Mouse (Mus musculus): Measurements from ENCODE around the gene Dcaf15. TPM values are rescaled to one million over a fixed set of nuclear protein-coding genes. Genes with fewer than 3 reads are reported as not detected.

Dcaf15 gene
- polyA plus RNA-seq, 1 experiment from 2014 or later: 10.0 TPM

DNA sequence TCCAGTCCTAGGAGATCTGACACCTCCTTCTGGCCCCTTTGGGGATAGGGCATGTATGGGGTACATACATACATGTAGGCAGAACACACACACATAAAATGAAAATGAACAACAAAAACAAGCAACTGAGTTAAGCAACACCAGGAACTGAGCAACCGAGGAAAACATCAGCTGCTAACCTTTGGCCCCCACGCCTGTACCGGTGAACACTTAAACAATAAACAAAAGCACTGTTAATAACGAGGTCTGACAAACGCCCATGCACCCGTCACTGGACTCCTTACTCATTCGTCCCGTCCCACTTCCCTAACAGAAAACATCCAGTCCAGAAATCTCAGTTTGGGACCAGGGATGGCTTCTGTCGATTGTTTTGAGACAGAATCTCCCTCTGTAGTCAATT, 15.3 kb downstream of the Dcaf15 start:
- H3K9me3 ChIP-seq (ENCODE audit: control insufficient read depth, low read length): no peaks in the 10 kb centered on the region
- no peaks in the 10 kb centered on the region for H3K4me1 ChIP-seq (replicated peaks; ENCODE audit: control insufficient read depth, insufficient read depth, low read length)
- H3K9ac ChIP-seq (ENCODE audit: low read depth, low read length): no peak overlapping the region
- no peak for ATAC-seq (replicated peaks; ENCODE audit: low FRiP score)
- no peak overlapping the region for H3K27ac ChIP-seq (ENCODE audit: low read depth, low read length)
- DNase-seq (ENCODE audit: low spot score): no peak
- H3K27me3 ChIP-seq (replicated peaks; ENCODE audit: control insufficient read depth, insufficient read depth, low read length): no peaks in the 10 kb centered on the region
- 84% methylated on average over 9 of the region's 9 CpGs for whole genome bisulfite sequencing
- H3K4me3 ChIP-seq (ENCODE audit: low read depth, low read length): no peak overlapping the region
- H3K4me2 ChIP-seq: no peak overlapping the region
- peaks cover 32% of the 10 kb centered on the region for H3K36me3 ChIP-seq (ENCODE audit: control insufficient read depth, insufficient read depth, low read length)

DNA sequence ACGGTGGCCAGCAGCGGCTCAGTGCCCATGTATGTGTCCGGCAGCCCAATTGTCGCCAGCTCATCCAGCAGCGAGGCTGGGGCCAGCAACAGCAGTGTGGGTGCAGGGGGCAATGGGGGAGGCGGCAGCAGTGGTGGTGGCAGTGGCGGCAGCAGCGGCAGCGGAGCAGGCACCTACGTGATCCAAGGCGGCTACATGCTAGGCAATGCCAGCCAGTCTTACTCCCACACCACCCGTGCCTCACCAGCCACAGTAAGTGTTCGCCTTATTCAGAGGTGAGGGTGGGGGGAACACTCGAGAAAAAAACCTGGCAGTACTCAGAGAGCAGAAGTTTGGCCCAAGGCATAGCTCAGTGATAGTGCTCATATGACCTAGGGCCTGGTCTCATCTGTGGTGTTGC, 16.7 kb downstream of the Dcaf15 start:
- H3K4me3 ChIP-seq (ENCODE audit: low read depth, low read length): no peak overlapping the region
- H3K36me3 ChIP-seq (ENCODE audit: control insufficient read depth, insufficient read depth, low read length): peaks cover 19% of the 10 kb centered on the region
- ATAC-seq (replicated peaks; ENCODE audit: low FRiP score) (no peak), DNase-seq (ENCODE audit: low spot score) (no peak)
- WGBS: 94% methylated on average over 14 of the region's 14 CpGs
- no peak overlapping the region for H3K4me2 ChIP-seq
- no peak overlapping the region for H3K27ac ChIP-seq (ENCODE audit: low read depth, low read length)
- H3K9ac ChIP-seq (ENCODE audit: low read depth, low read length): no peak overlapping the region
- H3K9me3 ChIP-seq (ENCODE audit: control insufficient read depth, low read length): no peaks in the 10 kb centered on the region
- no peaks in the 10 kb centered on the region for H3K4me1 ChIP-seq (replicated peaks; ENCODE audit: control insufficient read depth, insufficient read depth, low read length)
- no peaks in the 10 kb centered on the region for H3K27me3 ChIP-seq (replicated peaks; ENCODE audit: control insufficient read depth, insufficient read depth, low read length)

DNA sequence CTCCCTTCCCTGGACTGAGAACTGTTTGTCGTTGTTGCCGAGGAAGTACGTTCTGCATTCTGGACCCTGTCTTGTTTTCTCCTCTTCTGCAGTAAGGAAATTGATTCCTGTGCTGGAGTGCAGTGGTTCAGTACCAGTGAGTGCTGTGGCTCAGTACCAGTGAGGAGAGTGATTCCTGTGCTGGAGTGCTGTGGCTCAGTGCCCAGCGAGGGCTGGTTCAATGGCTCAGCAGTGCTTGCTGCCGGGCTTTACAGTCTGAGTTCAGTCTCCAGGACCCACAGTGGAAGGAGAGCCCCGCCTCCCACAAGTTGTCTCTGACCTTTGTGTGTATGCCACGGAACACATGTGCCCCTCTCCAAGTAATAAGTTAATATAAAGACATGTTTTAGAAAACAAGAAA, 17.4 kb downstream of the Dcaf15 start:
- H3K4me1 ChIP-seq (replicated peaks; ENCODE audit: control insufficient read depth, insufficient read depth, low read length): no peaks in the 10 kb centered on the region
- no peaks in the 10 kb centered on the region for H3K27me3 ChIP-seq (replicated peaks; ENCODE audit: control insufficient read depth, insufficient read depth, low read length)
- no peak overlapping the region for H3K4me3 ChIP-seq (ENCODE audit: low read depth, low read length)
- no peak for ATAC-seq (replicated peaks; ENCODE audit: low FRiP score)
- WGBS: 89% methylated on average over 7 of the region's 7 CpGs
- DNase-seq (ENCODE audit: low spot score): no peak
- H3K9ac ChIP-seq (ENCODE audit: low read depth, low read length): no peak overlapping the region
- no peak overlapping the region for H3K4me2 ChIP-seq
- H3K9me3 ChIP-seq (ENCODE audit: control insufficient read depth, low read length): no peaks in the 10 kb centered on the region
- no peak overlapping the region for H3K27ac ChIP-seq (ENCODE audit: low read depth, low read length)
- peaks cover 18% of the 10 kb centered on the region for H3K36me3 ChIP-seq (ENCODE audit: control insufficient read depth, insufficient read depth, low read length)

DNA sequence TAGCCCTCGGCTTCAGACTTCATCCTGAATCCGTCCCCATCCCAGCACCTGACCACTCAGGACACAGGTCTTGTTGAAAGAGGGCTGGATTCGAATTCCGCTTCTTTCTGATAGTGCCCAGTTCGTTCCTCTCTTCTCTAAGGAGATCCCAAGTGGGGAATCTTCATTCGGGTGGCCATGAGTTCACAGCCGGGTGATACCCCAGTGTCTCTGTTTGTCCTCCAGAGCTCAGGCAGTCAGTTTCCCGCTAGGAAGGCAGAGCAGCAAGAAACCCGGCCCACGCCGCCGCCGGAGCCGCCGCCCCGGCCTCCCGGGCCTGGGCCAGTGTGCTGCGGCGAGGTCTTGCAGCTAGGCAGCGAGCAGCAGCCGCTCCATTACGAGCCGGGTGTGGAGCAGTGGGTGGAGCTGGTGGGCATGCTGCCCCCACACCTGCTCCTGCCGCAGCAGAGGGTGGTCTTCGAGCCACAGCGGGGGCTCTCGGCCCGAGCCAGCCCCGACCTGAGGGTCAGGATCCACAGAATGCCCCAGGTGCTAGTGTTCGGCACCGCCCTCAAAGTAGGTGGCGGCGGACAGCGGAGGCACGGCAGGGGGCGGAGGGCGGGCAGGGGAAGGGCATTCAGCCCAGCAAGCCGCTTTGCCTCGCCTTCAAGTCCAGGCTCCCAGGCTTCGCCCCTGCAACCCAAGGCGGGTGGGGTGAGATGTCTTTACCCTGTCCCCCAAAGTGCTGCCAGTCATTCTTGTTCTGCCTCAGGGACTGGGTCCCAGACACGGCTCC, 20.0 kb downstream of the Dcaf15 start:
- Histone ChIP-seq H3K4me2 (no peak overlapping the region), H3K36me3 (ENCODE audit: control insufficient read depth, insufficient read depth, low read length) (peaks cover 24% of the 10 kb centered on the region), H3K27ac (ENCODE audit: low read depth, low read length) (no peak overlapping the region), H3K4me1 (replicated peaks; ENCODE audit: control insufficient read depth, insufficient read depth, low read length) (no peaks in the 10 kb centered on the region), H3K9me3 (ENCODE audit: control insufficient read depth, low read length) (no peaks in the 10 kb centered on the region), H3K27me3 (replicated peaks; ENCODE audit: control insufficient read depth, insufficient read depth, low read length) (no peaks in the 10 kb centered on the region), H3K4me3 (ENCODE audit: low read depth, low read length) (no peak overlapping the region), H3K9ac (ENCODE audit: low read depth, low read length) (no peak overlapping the region)
- ATAC-seq (replicated peaks; ENCODE audit: low FRiP score) (no peak), DNase-seq (ENCODE audit: low spot score) (no peak)
- 68% methylated on average over 42 of the region's 42 CpGs for WGBS

DNA sequence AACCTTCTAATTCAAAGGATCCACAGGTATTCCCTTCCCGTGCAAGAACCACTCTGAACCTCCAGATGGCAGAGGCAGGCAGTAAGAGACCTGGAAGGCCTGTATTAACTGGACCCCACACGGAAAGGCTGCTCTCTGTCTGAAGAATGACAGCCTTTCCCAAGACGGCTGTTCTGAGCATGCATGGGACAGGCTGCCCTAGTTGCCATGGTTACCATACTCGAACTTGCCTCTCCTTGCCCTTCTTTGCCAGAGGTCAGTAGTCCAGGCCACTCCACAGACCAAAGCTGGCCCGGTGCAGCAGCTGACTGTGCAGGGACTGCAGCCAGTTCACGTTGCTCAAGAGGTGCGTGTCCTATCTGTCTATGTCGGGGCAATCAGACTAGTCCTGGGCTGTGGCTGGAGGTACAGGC, 20.7 kb downstream of the Dcaf15 start:
- no peaks in the 10 kb centered on the region for H3K4me1 ChIP-seq (replicated peaks; ENCODE audit: control insufficient read depth, insufficient read depth, low read length)
- no peak overlapping the region for H3K4me2 ChIP-seq
- no peak overlapping the region for H3K27ac ChIP-seq (ENCODE audit: low read depth, low read length)
- ATAC-seq (replicated peaks; ENCODE audit: low FRiP score) (peak; percentile 46; the same call in 1 of the 2 replicates), DNase-seq (ENCODE audit: low spot score) (no peak)
- H3K27me3 ChIP-seq (replicated peaks; ENCODE audit: control insufficient read depth, insufficient read depth, low read length): no peaks in the 10 kb centered on the region
- peaks cover 24% of the 10 kb centered on the region for H3K36me3 ChIP-seq (ENCODE audit: control insufficient read depth, insufficient read depth, low read length)
- 59% methylated on average over 8 of the region's 8 CpGs for WGBS
- no peak overlapping the region for H3K4me3 ChIP-seq (ENCODE audit: low read depth, low read length)
- no peaks in the 10 kb centered on the region for H3K9me3 ChIP-seq (ENCODE audit: control insufficient read depth, low read length)
- no peak overlapping the region for H3K9ac ChIP-seq (ENCODE audit: low read depth, low read length)

DNA sequence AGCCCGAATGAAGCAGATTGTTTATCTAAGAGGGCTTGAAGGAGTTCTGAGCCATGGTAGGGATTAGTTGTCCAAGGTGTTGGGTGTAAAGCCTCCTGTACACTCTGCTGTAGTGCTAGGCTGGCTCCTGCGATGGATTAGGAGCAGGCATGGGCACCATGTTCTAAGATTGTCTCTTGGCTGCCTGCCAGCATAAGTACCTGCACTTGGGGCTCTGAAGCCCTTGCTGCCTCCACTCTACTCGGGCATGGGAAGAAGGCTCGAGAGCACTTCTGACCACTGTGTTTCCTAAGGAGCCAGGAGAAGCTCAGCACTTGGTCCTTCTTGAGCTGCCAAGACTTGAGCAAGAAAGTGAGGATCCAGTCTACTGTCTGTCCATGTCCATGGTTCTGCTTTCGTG, 25.4 kb downstream of the Dcaf15 start:
- ATAC-seq (replicated peaks; ENCODE audit: low FRiP score) (no peak), DNase-seq (ENCODE audit: low spot score) (no peak)
- H3K27ac ChIP-seq (ENCODE audit: low read depth, low read length): no peak overlapping the region
- H3K4me2 ChIP-seq: no peak overlapping the region
- 85% methylated on average over 5 of the region's 5 CpGs for WGBS
- H3K9ac ChIP-seq (ENCODE audit: low read depth, low read length): no peak overlapping the region
- H3K4me1 ChIP-seq (replicated peaks; ENCODE audit: control insufficient read depth, insufficient read depth, low read length): no peaks in the 10 kb centered on the region
- peaks cover 13% of the 10 kb centered on the region; the same call in 1 of the 2 replicates for H3K36me3 ChIP-seq (ENCODE audit: control insufficient read depth, insufficient read depth, low read length)
- H3K27me3 ChIP-seq (replicated peaks; ENCODE audit: control insufficient read depth, insufficient read depth, low read length): no peaks in the 10 kb centered on the region
- no peak overlapping the region for H3K4me3 ChIP-seq (ENCODE audit: low read depth, low read length)
- H3K9me3 ChIP-seq (ENCODE audit: control insufficient read depth, low read length): no peaks in the 10 kb centered on the region

DNA sequence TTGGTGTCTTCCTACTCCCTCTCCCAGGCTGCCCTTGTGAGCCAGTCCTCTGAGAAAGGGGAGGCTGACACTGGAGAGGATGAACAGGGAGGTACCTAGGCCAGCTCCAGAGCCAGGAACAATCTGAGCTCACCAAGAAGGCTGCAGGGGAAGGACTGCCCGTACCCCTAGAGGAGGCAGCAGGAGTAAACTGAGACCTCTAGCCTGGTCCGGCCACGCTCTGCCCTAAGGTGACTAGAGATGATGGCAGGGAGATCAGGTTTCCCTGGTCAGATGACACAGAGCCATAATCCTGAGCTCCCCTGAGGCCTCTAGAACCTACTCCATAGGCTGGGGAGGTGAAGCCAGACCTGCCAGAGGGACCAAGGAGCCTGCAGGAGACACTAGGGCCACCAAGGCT, 27.7 kb downstream of the Dcaf15 start:
- Histone ChIP-seq H3K27ac (ENCODE audit: low read depth, low read length) (no peak overlapping the region), H3K27me3 (replicated peaks; ENCODE audit: control insufficient read depth, insufficient read depth, low read length) (no peaks in the 10 kb centered on the region), H3K9me3 (ENCODE audit: control insufficient read depth, low read length) (no peaks in the 10 kb centered on the region), H3K9ac (ENCODE audit: low read depth, low read length) (no peak overlapping the region), H3K36me3 (ENCODE audit: control insufficient read depth, insufficient read depth, low read length) (0 out of 2 replicates have a peak, but pooled peaks cover 4% of the 10 kb centered on the region), H3K4me2 (no peak overlapping the region), H3K4me3 (ENCODE audit: low read depth, low read length) (no peak overlapping the region), H3K4me1 (replicated peaks; ENCODE audit: control insufficient read depth, insufficient read depth, low read length) (no peaks in the 10 kb centered on the region; the same call in 1 of the 2 replicates)
- DNase-seq (ENCODE audit: low spot score) (no peak), ATAC-seq (replicated peaks; ENCODE audit: low FRiP score) (no peak)
- WGBS: 78% methylated on average over 3 of the region's 3 CpGs

DNA sequence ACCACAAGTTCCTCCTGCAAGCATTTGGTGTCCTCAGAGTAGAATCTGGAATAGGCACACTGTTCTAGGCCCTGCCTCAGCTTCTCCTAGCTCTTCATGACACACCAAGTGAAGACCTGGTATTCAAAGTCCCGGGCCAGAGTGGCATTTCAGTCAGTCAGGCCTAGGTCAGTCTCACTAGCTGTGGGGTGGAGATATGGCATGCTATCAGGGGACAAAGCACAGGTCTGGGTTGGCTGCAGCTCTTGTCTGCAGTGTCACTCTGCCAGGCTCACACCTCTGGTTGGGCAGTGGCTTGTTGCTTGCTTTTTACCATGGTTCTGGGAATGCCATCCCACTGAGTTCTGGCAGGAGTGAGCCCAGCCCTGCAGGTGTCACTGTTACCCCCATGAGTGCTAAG, 28.2 kb downstream of the Dcaf15 start:
- Histone ChIP-seq H3K27me3 (replicated peaks; ENCODE audit: control insufficient read depth, insufficient read depth, low read length) (no peaks in the 10 kb centered on the region), H3K9ac (ENCODE audit: low read depth, low read length) (no peak overlapping the region), H3K4me3 (ENCODE audit: low read depth, low read length) (no peak overlapping the region), H3K4me1 (replicated peaks; ENCODE audit: control insufficient read depth, insufficient read depth, low read length) (no peaks in the 10 kb centered on the region; the same call in 1 of the 2 replicates), H3K4me2 (no peak overlapping the region), H3K27ac (ENCODE audit: low read depth, low read length) (no peak overlapping the region), H3K9me3 (ENCODE audit: control insufficient read depth, low read length) (no peaks in the 10 kb centered on the region), H3K36me3 (ENCODE audit: control insufficient read depth, insufficient read depth, low read length) (0 out of 2 replicates have a peak, but pooled peaks cover 4% of the 10 kb centered on the region)
- 71% methylated on average over 1 of the region's 1 CpGs for WGBS
- ATAC-seq (replicated peaks; ENCODE audit: low FRiP score): no peak
- DNase-seq (ENCODE audit: low spot score): no peak
